ENCODE assay signal across 26 mouse cellular contexts in genomic region chr13:92576072-92576471, GRCm38 (mm10). TPM values are rescaled to one million over a fixed set of nuclear protein-coding genes. Genes with fewer than 3 reads are reported as not detected.
"Had no signal": no experiment of that assay in that cellular context is flagged by ENCODE, and none has a peak within 500 bp of the region (broad histone marks: within the 10 kb centered on the region; RNA-seq: fewer than 3 reads in every experiment).

Gene Spz1, minus strand, starts transcription at chr13:92576172.

- H3K27ac ChIP-seq: liver, embryonic 14.5 days; macrophage; midbrain, embryonic 12.5 days; neural tube, embryonic 13.5 days; neural tube, embryonic 15.5 days; stomach, embryonic 15.5 days; stomach, postnatal 0 days had no signal

- H3K4me3 ChIP-seq: megakaryocyte, embryonic 14.5 days; midbrain, embryonic 12.5 days; myocyte; neural tube, embryonic 13.5 days; neural tube, embryonic 15.5 days; stomach, embryonic 15.5 days had no signal

- H3K4me2 ChIP-seq: lung, embryonic 14.5 days; midbrain, embryonic 12.5 days; neural tube, embryonic 13.5 days; neural tube, embryonic 15.5 days; stomach, embryonic 15.5 days had no signal

- ATAC-seq: midbrain, embryonic 16.5 days had no signal

- H3K9me3 ChIP-seq: megakaryocyte, embryonic 14.5 days; midbrain, embryonic 12.5 days; neural tube, embryonic 13.5 days; neural tube, embryonic 15.5 days; stomach, embryonic 15.5 days had no signal

- H3K4me1 ChIP-seq: neural tube, embryonic 13.5 days; neural tube, embryonic 15.5 days had no signal

- H3K9ac ChIP-seq: liver, embryonic 14.5 days; lung, embryonic 14.5 days; midbrain, embryonic 12.5 days; neural tube, embryonic 13.5 days; neural tube, embryonic 15.5 days; stomach, embryonic 15.5 days had no signal

- DNase-seq: lung, adult 18-20 months; lung, embryonic 14.5 days; lung, postnatal 10 days; midbrain, embryonic 14.5 days; retina, postnatal 1 day; right cerebral cortex, adult 18-20 months; right cerebral cortex, postnatal 25 days; right cerebral cortex, postnatal 4 days; spleen, adult 18-20 months; thymus, adult 2 months; thymus, postnatal 25 days; thymus, postnatal 4 days had no signal

- H3K36me3 ChIP-seq: midbrain, embryonic 12.5 days; neural tube, embryonic 13.5 days; neural tube, embryonic 15.5 days; stomach, embryonic 15.5 days had no signal

- H3K27me3 ChIP-seq: midbrain, embryonic 12.5 days; neural tube, embryonic 13.5 days; neural tube, embryonic 15.5 days; stomach, embryonic 15.5 days had no signal

RNA-seq across cellular contexts. Expression of gene Spz1, which starts in this region (rescaled TPM):
- polyA plus RNA-seq: liver, embryonic 14.5 days; liver, embryonic 16.5 days; lung, embryonic 14.5 days; lung, embryonic 16.5 days; macrophage; midbrain, embryonic 12.5 days; midbrain, embryonic 14.5 days; midbrain, embryonic 16.5 days; myocyte; neural tube, embryonic 11.5 days; neural tube, embryonic 13.5 days; neural tube, embryonic 15.5 days; stomach, embryonic 15.5 days; stomach, postnatal 0 days; urinary bladder, adult 2 months had no signal
